Mouse (Mus musculus) midbrain, embryonic 14.5 days (tissue): ENCODE data around the gene Tmc5. TPM values are rescaled to one million over a fixed set of nuclear protein-coding genes. Genes with fewer than 3 reads are reported as not detected.

Experiments
- ATAC-seq: fragments of 200-750 bp; cut with Nextera tagmentation; 2 replicates; pipeline ENCODE4 v1.8.0; 2017; ENCODE audit warnings: moderate number of reproducible peaks, moderate library complexity; ENCODE audit not compliant: low FRiP score, low TSS enrichment
- DNase-seq: peaks from one replicate; pipeline ENCODE4 v3.0.0-alpha.2; 2015
- H3K27ac ChIP-seq: fragments of 300-500 bp; sonication (generic); replicated peaks from 2 replicates; pipeline ENCODE4 v1.5.1; 2014; ENCODE audit warnings: mild to moderate bottlenecking, low read depth, low read length, moderate library complexity
- H3K27me3 ChIP-seq: fragments of 300-500 bp; sonication (generic); 2 replicates; pipeline ENCODE4 v1.6.1; 2014; ENCODE audit warnings: low read length, control low read depth, mixed read lengths; ENCODE audit not compliant: control insufficient read depth, insufficient read depth
- H3K36me3 ChIP-seq: fragments of 300-500 bp; sonication (generic); 2 replicates; pipeline ENCODE4 v1.6.1; 2014; ENCODE audit warnings: low read length, control low read depth; ENCODE audit not compliant: control insufficient read depth, insufficient read depth
- H3K4me1 ChIP-seq: fragments of 300-500 bp; sonication (generic); 2 replicates; pipeline ENCODE4 v1.6.1; 2014; ENCODE audit warnings: mild to moderate bottlenecking, antibody characterized with exemption, low read length, control low read depth; ENCODE audit not compliant: control insufficient read depth, insufficient read depth
- H3K4me2 ChIP-seq: fragments of 300-500 bp; sonication (generic); 2 replicates; pipeline ENCODE4 v1.6.1; 2014; ENCODE audit warnings: mild to moderate bottlenecking, low read length, moderate library complexity
- H3K4me3 ChIP-seq: fragments of 300-500 bp; sonication (generic); replicated peaks from 2 replicates; pipeline ENCODE4 v1.5.1; 2014; ENCODE audit warnings: low read depth, low read length
- H3K9ac ChIP-seq: fragments of 300-500 bp; sonication (generic); replicated peaks from 2 replicates; pipeline ENCODE4 v1.6.1; 2014; ENCODE audit warnings: mild to moderate bottlenecking, low read length, moderate library complexity
- H3K9me3 ChIP-seq: fragments of 300-500 bp; sonication (generic); 2 replicates; pipeline ENCODE4 v1.6.1; 2016; ENCODE audit warnings: low read length, control low read depth, mixed read lengths; ENCODE audit not compliant: control insufficient read depth
- WGBS: fragments of 180-500 bp; shearing (Covaris S2); extraction: QIAGEN DNeasy Blood & Tissue Kit; methylation state at CpG from one replicate; pipeline ENCODE4 v1.1.7; 2014; 5-methylcytosine and 5-hydroxymethylcytosine counted together
- polyA plus RNA-seq: library from polyadenylated mRNA; unstranded; fragments of >200 nt; fragmentation: Nextera tagmentation; extraction: Ambion mirVana; gene quantifications from 2 replicates; pipeline ENCODE4 v1.2.1, GENCODE M21; 2014

Tmc5 gene
- polyA plus RNA-seq, 1 experiment from 2014 or later: 0.28 TPM

DNA sequence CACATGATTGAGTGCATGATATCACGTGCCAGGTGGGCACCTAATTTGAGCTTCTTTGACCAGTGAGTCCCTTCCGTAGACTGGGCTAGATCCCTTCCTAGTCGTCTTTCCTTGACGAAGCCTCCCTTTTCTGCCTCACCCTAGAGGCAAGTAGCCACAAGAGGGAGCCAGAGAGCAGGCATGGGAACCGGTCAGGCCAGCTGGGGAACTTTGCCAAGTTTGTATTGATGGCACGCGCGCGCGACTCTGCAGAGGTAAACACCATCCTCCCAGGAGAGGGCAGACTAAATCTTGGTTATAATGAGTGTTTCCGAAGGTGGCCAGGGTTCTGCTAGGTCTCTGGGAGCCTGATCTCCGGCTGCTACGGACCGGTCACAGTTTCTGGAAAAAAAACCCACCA is 1.9 kb upstream of the Tmc5 start:
- no peaks in the 10 kb centered on the region for H3K36me3 ChIP-seq
- peaks cover 30% of the 10 kb centered on the region for H3K4me1 ChIP-seq
- no peak overlapping the region for H3K4me3 ChIP-seq
- peak overlapping the region; percentile 29 for H3K4me2 ChIP-seq
- DNase-seq (peak; percentile 97), ATAC-seq (peak; percentile 38; the same call in 1 of the 2 replicates)
- H3K27me3 ChIP-seq: peaks cover 12% of the 10 kb centered on the region; the same call in 1 of the 2 replicates
- no peak overlapping the region for H3K9ac ChIP-seq
- no peaks in the 10 kb centered on the region for H3K9me3 ChIP-seq
- 2% methylated on average over 14 of the region's 14 CpGs for WGBS
- H3K27ac ChIP-seq: peak overlapping the region; percentile 87; the same call in 1 of the 2 replicates

DNA sequence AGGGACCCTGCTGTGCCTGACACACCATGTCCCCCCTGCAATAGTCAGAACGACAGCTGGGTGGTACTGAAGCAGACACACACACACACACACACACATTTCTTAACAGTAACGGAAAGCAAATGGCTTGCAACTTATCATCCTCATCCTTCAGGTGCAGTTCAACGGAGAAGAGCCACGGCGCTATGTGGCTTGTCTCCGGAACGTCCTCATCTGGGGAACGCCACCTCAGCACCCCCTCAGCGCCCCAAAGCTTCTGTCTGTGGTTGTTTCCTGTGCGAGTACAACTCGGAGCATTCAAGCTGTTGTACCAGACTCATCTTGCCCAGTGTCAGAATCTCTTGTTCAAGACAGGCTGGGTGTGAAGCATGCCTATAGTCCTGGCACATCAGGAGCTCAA is 826 bp upstream of the Tmc5 start:
- 78% methylated on average over 11 of the region's 11 CpGs for WGBS

DNA sequence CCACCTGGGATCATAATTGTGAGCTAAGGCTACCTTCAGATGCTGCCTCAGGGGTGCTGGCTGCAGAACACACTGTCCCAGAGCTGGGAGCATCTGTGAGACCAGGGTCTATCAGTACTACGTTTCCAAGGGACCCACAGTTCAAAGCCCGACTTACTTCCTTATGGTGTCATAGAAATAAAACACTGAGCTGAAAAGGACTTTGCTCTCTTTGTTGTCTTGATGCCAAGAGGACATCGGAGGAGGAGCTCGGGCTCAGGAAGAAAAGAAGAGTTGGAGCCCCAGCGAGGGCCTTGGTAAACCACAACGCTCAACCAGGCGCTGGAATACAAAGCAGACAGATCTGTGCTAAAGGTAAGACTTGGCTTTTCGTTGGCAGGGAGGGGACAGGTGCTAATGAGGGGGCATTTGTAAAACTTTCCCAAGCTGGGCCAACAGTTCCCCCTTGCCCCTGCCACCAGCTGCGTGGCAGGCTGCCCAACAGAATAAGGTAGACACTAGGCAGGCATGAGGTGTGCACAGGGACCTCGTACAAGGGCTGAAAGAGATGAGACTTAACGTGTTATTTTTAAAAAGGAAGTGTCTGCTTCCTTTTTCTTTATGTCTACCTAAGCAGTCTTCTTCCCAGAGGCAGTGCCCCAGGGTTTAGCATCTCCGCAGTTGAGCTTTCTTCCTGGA is 3.0 kb downstream of the Tmc5 start:
- DNase-seq: no peak
- no peak overlapping the region for H3K4me3 ChIP-seq

More for the DNA sequence above, 826 bp upstream of the Tmc5 start:
- Histone ChIP-seq H3K9me3 (no peaks in the 10 kb centered on the region), H3K4me1 (peaks cover 30% of the 10 kb centered on the region), H3K9ac (no peak overlapping the region), H3K27ac (no peak overlapping the region), H3K4me3 (no peak overlapping the region), H3K27me3 (peaks cover 12% of the 10 kb centered on the region; the same call in 1 of the 2 replicates), H3K4me2 (no peak overlapping the region), H3K36me3 (no peaks in the 10 kb centered on the region)
- DNase-seq (no peak), ATAC-seq (no peak)

DNA sequence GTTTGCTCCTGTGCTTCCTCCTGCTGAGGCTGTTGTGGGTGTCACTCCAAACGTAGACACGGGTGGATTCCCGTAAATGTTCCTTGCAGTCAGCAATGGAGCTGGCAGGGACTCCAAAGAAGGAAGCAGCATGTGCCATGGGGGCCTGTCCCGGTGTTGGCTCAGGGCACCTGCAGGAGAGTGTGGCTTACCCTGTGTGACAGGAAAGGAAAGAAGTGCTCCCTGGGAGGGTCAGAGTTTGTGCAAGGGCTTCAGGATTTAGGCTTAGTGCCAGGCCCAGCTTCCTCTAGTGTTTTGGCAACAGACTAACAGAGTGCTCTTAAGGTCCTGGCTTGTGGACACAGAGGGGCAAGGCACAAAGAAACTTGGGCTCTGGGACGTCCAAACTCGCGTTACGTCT is 7.7 kb downstream of the Tmc5 start:
- Histone ChIP-seq H3K4me3 (no peak overlapping the region), H3K4me2 (no peak overlapping the region), H3K9ac (no peak overlapping the region), H3K36me3 (no peaks in the 10 kb centered on the region), H3K9me3 (no peaks in the 10 kb centered on the region), H3K4me1 (no peaks in the 10 kb centered on the region), H3K27ac (no peak overlapping the region), H3K27me3 (no peaks in the 10 kb centered on the region)
- ATAC-seq (no peak), DNase-seq (no peak)
- 85% methylated on average over 8 of the region's 8 CpGs for WGBS

More for the DNA sequence above, 3.0 kb downstream of the Tmc5 start:
- Histone ChIP-seq H3K9me3 (no peaks in the 10 kb centered on the region), H3K27me3 (peaks cover 12% of the 10 kb centered on the region; the same call in 1 of the 2 replicates), H3K9ac (no peak overlapping the region), H3K36me3 (no peaks in the 10 kb centered on the region), H3K4me2 (no peak overlapping the region), H3K4me1 (peaks cover 10% of the 10 kb centered on the region), H3K27ac (no peak overlapping the region)
- 69% methylated on average over 12 of the region's 12 CpGs for WGBS
- no peak for ATAC-seq

DNA sequence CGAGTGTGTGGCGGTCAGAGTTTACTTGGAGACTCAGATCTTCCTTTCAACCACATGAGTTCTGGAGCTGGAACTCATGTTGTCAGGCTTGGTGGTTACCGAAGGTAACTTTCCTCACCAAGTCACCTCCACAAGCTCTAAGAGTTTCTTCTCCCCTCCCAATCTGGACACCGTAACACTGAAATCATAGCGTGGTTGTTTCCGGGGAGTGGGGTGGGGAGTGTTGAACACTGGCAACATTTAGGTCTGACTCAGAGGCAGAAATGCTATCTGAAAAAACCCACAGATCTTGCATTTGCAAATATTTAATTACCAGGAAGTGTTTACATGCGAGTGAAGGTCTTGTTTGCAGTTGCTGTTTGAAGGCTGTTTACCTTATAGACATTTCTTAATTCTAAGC is 12.7 kb downstream of the Tmc5 start:
- H3K9ac ChIP-seq: no peak overlapping the region
- H3K9me3 ChIP-seq: no peaks in the 10 kb centered on the region
- no peaks in the 10 kb centered on the region for H3K27me3 ChIP-seq
- DNase-seq (no peak), ATAC-seq (no peak)
- 96% methylated on average over 7 of the region's 7 CpGs for WGBS
- no peaks in the 10 kb centered on the region for H3K36me3 ChIP-seq
- peaks cover 4% of the 10 kb centered on the region; the same call in 1 of the 2 replicates for H3K4me1 ChIP-seq
- no peak overlapping the region for H3K4me2 ChIP-seq
- H3K27ac ChIP-seq: no peak overlapping the region
- H3K4me3 ChIP-seq: no peak overlapping the region

DNA sequence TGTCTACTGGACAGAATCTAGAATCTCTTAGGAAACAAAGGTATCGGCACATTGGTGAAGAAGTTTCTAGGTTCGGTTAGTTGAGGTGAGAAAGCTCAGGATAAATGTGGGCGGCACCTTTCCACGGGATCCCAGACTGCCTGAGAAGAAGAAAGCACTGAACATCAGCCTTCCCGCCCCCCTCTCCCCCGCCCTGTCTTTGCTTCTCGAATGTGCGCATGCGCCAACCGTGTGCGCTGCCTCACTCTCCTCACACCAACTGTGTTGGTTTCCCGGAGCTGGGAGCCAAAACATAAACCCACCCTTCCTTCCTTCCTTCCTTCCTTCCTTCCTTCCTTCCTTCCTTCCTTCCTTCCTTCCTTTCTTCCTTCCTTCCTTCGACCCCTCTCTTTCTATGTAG is 13.6 kb downstream of the Tmc5 start:
- Histone ChIP-seq H3K27ac (no peak overlapping the region), H3K36me3 (no peaks in the 10 kb centered on the region), H3K4me3 (no peak overlapping the region), H3K27me3 (no peaks in the 10 kb centered on the region), H3K9me3 (no peaks in the 10 kb centered on the region), H3K4me1 (peaks cover 4% of the 10 kb centered on the region; the same call in 1 of the 2 replicates), H3K4me2 (no peak overlapping the region), H3K9ac (no peak overlapping the region)
- ATAC-seq (no peak), DNase-seq (no peak)
- 85% methylated on average over 13 of the region's 13 CpGs for WGBS

DNA sequence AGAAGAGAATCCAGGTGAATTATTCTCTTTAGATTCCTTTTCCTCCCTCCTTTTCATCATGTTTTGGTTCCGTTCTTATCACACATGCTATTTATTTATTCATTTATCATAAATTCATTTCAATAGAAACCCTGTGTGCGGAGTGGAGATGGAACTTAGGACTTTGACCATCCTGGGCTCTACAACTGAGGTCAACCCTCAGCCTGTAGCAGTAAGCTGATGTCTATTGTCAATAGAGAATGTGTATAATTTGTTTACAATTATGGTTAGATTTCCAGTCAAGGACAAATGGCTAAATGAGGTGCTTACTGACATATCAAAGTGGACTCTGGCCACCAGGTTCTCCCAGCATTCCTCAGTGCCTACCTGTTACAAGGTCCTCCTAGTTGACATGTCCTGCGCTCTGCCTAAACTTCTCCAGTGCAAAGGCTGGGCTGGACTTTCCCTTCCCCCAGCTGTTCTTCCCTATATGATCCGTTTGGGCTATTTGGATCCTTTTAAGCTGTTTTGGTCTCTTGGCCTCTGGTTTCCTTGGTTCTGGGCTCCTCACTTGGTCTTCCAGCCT is 14.2 kb downstream of the Tmc5 start:
- ATAC-seq: no peak
- no peaks in the 10 kb centered on the region for H3K36me3 ChIP-seq
- no peak overlapping the region for H3K4me3 ChIP-seq
- H3K27ac ChIP-seq: no peak overlapping the region
- H3K9ac ChIP-seq: no peak overlapping the region
- H3K27me3 ChIP-seq: no peaks in the 10 kb centered on the region
- peaks cover 4% of the 10 kb centered on the region; the same call in 1 of the 2 replicates for H3K4me1 ChIP-seq
- 90% methylated on average over 4 of the region's 4 CpGs for WGBS
- H3K9me3 ChIP-seq: no peaks in the 10 kb centered on the region
- no peak for DNase-seq
- H3K4me2 ChIP-seq: no peak overlapping the region

DNA sequence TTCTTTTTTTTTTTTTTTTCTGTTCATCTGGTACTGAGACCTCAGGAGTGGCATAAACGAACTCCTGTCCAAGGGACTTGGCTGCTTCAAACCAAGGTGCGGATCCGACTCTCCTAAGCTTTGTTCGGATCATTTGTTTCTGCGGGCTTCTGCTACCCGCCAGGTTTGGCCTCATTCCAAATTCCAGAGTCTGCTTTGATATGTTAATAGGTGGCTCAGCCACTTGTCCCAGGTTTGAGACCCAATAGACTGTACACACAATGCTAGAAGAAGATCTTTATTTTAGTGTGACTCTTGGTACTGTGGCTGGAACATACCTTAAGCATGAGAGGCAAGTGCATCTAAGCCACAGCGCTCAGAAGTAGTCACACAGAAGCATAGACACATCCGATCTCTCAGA is 14.8 kb downstream of the Tmc5 start:
- no peaks in the 10 kb centered on the region for H3K27me3 ChIP-seq
- H3K4me3 ChIP-seq: no peak overlapping the region
- WGBS: 34% methylated on average over 8 of the region's 8 CpGs
- DNase-seq (peak; percentile 54), ATAC-seq (no peak)
- H3K36me3 ChIP-seq: no peaks in the 10 kb centered on the region
- H3K4me2 ChIP-seq: no peak overlapping the region
- H3K9me3 ChIP-seq: no peaks in the 10 kb centered on the region
- H3K27ac ChIP-seq: no peak overlapping the region
- H3K4me1 ChIP-seq: peaks cover 4% of the 10 kb centered on the region; the same call in 1 of the 2 replicates
- no peak overlapping the region for H3K9ac ChIP-seq

DNA sequence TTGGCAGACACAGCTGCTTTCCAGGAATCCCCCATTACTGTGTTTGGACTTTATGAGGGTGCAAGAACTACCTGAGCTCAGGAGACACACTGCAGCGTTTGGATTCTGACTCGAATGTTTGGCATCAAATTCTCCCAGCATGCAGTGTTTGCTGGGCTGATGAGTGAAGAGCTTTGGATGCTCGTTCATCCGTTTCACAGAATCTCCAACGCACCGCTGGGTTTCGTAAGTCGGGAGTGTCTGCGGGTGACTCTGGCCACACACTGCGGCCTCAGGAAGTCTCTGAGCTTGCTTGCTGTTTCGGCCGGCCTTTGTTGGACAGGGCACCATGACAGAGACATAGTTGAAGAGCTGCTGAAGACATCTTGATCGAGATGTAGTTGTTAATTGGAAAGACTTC is 17.0 kb downstream of the Tmc5 start:
- H3K9me3 ChIP-seq: no peaks in the 10 kb centered on the region
- no peak overlapping the region for H3K27ac ChIP-seq
- no peak overlapping the region for H3K9ac ChIP-seq
- DNase-seq (peak; percentile 35), ATAC-seq (no peak)
- H3K4me1 ChIP-seq: peaks cover 4% of the 10 kb centered on the region; the same call in 1 of the 2 replicates
- no peak overlapping the region; the same call in 1 of the 2 replicates for H3K4me2 ChIP-seq
- WGBS: 15% methylated on average over 13 of the region's 13 CpGs
- H3K27me3 ChIP-seq: no peaks in the 10 kb centered on the region
- H3K4me3 ChIP-seq: no peak overlapping the region
- no peaks in the 10 kb centered on the region for H3K36me3 ChIP-seq
